Comparison of ENCODE assay signal across 17 mouse cellular contexts in the genomic region with DNA sequence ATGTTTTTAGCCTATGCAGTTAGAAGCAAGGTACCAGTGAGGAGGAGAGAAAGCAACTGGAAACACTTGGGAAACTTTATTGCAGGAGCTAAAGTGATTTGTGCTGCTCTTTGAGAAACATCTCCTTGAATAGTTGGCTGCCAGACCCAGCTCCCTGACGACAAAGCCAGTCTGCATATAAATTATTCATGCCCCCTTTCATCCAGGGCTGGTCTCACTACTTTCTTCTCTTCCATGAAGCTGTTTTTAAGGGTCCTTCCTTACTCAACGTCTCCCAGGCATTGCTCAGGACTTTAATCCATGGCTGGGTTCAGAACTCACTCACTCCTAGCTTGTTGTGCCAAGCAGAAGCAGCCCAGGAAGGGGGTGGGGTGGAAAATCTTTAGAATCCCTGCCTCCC. TPM values are rescaled to one million over a fixed set of nuclear protein-coding genes. Genes with fewer than 3 reads are reported as not detected.
DNase-seq lines count a peak whose midpoint lies in the region; ATAC-seq lines count a peak whose summit lies in the region.
"Had no signal": no experiment of that assay in that cellular context is flagged by ENCODE, and none has a peak within 500 bp of the region (broad histone marks: within the 10 kb centered on the region; RNA-seq: fewer than 3 reads in every experiment).

No protein-coding gene starts in this region.

- H3K9ac ChIP-seq in kidney, embryonic 15.5 days, result no peak overlapping the region
- H3K9ac ChIP-seq in forebrain, embryonic 16.5 days (replicated peaks; ENCODE audit: low read depth, low read length), result no peak overlapping the region
- no peak overlapping the region for H3K9ac ChIP-seq in neural tube, embryonic 13.5 days
- no peak overlapping the region for H3K9ac ChIP-seq in intestine, embryonic 16.5 days (ENCODE audit: low read depth, low read length)
- H3K9ac ChIP-seq: heart, embryonic 15.5 days; lung, embryonic 14.5 days had no signal

- H3K4me3 ChIP-seq in kidney, embryonic 15.5 days (replicated peaks), result no peak overlapping the region
- H3K4me3 ChIP-seq in forebrain, embryonic 16.5 days (replicated peaks; ENCODE audit: low read length), result no peak overlapping the region
- H3K4me3 ChIP-seq in midbrain, embryonic 10.5 days, result no peak overlapping the region
- H3K4me3 ChIP-seq in neural tube, embryonic 13.5 days, result no peak overlapping the region
- H3K4me3 ChIP-seq in intestine, embryonic 16.5 days (ENCODE audit: low read length), result no peak overlapping the region
- H3K4me3 ChIP-seq: heart, embryonic 15.5 days; myocyte had no signal

- ATAC-seq in kidney, embryonic 15.5 days (replicated peaks; ENCODE audit: low FRiP score), result no peak
- peak; percentile 79 for ATAC-seq in forebrain, embryonic 16.5 days
- ATAC-seq in neural tube, embryonic 13.5 days (ENCODE audit: low read depth), result peak; percentile 81
- ATAC-seq in megakaryocyte progenitor cell, adult 5-6 weeks (replicated peaks; ENCODE audit: poor library complexity), result no peak
- ATAC-seq in intestine, embryonic 16.5 days, result no peak
- ATAC-seq: Patski had no signal

- no peaks in the 10 kb centered on the region for H3K36me3 ChIP-seq in kidney, embryonic 15.5 days
- no peaks in the 10 kb centered on the region for H3K36me3 ChIP-seq in forebrain, embryonic 16.5 days (ENCODE audit: control insufficient read depth, insufficient read depth)
- H3K36me3 ChIP-seq in midbrain, embryonic 10.5 days, result no peaks in the 10 kb centered on the region
- no peaks in the 10 kb centered on the region for H3K36me3 ChIP-seq in neural tube, embryonic 13.5 days
- H3K36me3 ChIP-seq in intestine, embryonic 16.5 days (ENCODE audit: control insufficient read depth, insufficient read depth, low read length), result no peaks in the 10 kb centered on the region
- H3K36me3 ChIP-seq: heart, embryonic 15.5 days had no signal

- no peak overlapping the region for H3K4me2 ChIP-seq in kidney, embryonic 15.5 days
- H3K4me2 ChIP-seq in forebrain, embryonic 16.5 days (ENCODE audit: low read length), result no peak overlapping the region
- no peak overlapping the region for H3K4me2 ChIP-seq in neural tube, embryonic 13.5 days
- H3K4me2 ChIP-seq in intestine, embryonic 16.5 days (ENCODE audit: low read depth, low read length), result no peak overlapping the region
- H3K4me2 ChIP-seq: heart, embryonic 15.5 days; liver, embryonic 11.5 days; lung, embryonic 14.5 days had no signal

- no peaks in the 10 kb centered on the region for H3K4me1 ChIP-seq in kidney, embryonic 15.5 days
- peaks cover 10% of the 10 kb centered on the region; the same call in 1 of the 2 replicates for H3K4me1 ChIP-seq in forebrain, embryonic 16.5 days (replicated peaks; ENCODE audit: control insufficient read depth, insufficient read depth, low read length)
- peaks cover 17% of the 10 kb centered on the region for H3K4me1 ChIP-seq in midbrain, embryonic 10.5 days
- peaks cover 11% of the 10 kb centered on the region for H3K4me1 ChIP-seq in neural tube, embryonic 13.5 days (replicated peaks)
- no peaks in the 10 kb centered on the region for H3K4me1 ChIP-seq in intestine, embryonic 16.5 days (ENCODE audit: control insufficient read depth, insufficient read depth, low read length)
- H3K4me1 ChIP-seq: heart, embryonic 15.5 days had no signal

- WGBS in kidney, embryonic 15.5 days, result 1% methylated on average over 2 of the region's 2 CpGs
- WGBS in forebrain, embryonic 16.5 days, result 2% methylated on average over 2 of the region's 2 CpGs
- WGBS in midbrain, embryonic 10.5 days, result 11% methylated on average over 2 of the region's 2 CpGs
- 2% methylated on average over 2 of the region's 2 CpGs for WGBS in neural tube, embryonic 13.5 days
- WGBS in intestine, embryonic 16.5 days, result 11% methylated on average over 2 of the region's 2 CpGs

- H3K27ac ChIP-seq in kidney, embryonic 15.5 days, result 0 out of 2 replicates have a peak overlapping the region, but pooled peaks have one; percentile 4
- H3K27ac ChIP-seq in forebrain, embryonic 16.5 days (ENCODE audit: low read length), result peak overlapping the region; percentile 60; the same call in 1 of the 2 replicates
- peak overlapping the region; percentile 81 for H3K27ac ChIP-seq in midbrain, embryonic 10.5 days (replicated peaks)
- H3K27ac ChIP-seq in neural tube, embryonic 13.5 days (replicated peaks), result peak overlapping the region; percentile 62
- H3K27ac ChIP-seq in intestine, embryonic 16.5 days (ENCODE audit: low read length), result no peak overlapping the region
- H3K27ac ChIP-seq: heart, embryonic 15.5 days; macrophage had no signal

- DNase-seq in kidney, adult 9 months, result no peak
- DNase-seq in midbrain, embryonic 10.5 days (ENCODE audit: low spot score), result peak; percentile 34
- DNase-seq in thymus, adult 18-20 months, result no peak
- DNase-seq: B cell, adult 2 months; cerebellum, postnatal 14 days; lung, embryonic 14.5 days; thymus, adult 2 months had no signal

- no peaks in the 10 kb centered on the region for H3K27me3 ChIP-seq in kidney, embryonic 15.5 days
- no peaks in the 10 kb centered on the region for H3K27me3 ChIP-seq in forebrain, embryonic 16.5 days (replicated peaks; ENCODE audit: control insufficient read depth, insufficient read depth, low read length)
- H3K27me3 ChIP-seq in midbrain, embryonic 10.5 days (ENCODE audit: low read depth, poor library complexity, severe bottlenecking), result no peaks in the 10 kb centered on the region
- no peaks in the 10 kb centered on the region for H3K27me3 ChIP-seq in neural tube, embryonic 13.5 days
- no peaks in the 10 kb centered on the region for H3K27me3 ChIP-seq in intestine, embryonic 16.5 days (replicated peaks; ENCODE audit: control insufficient read depth, insufficient read depth, low read length)
- H3K27me3 ChIP-seq: heart, embryonic 15.5 days had no signal

- H3K9me3 ChIP-seq in kidney, embryonic 15.5 days (replicated peaks), result no peaks in the 10 kb centered on the region
- no peaks in the 10 kb centered on the region for H3K9me3 ChIP-seq in forebrain, embryonic 16.5 days (ENCODE audit: control insufficient read depth, low read length)
- no peaks in the 10 kb centered on the region for H3K9me3 ChIP-seq in midbrain, embryonic 10.5 days (replicated peaks)
- no peaks in the 10 kb centered on the region for H3K9me3 ChIP-seq in neural tube, embryonic 13.5 days
- H3K9me3 ChIP-seq in intestine, embryonic 16.5 days (ENCODE audit: control insufficient read depth, low read length), result no peaks in the 10 kb centered on the region
- H3K9me3 ChIP-seq: heart, embryonic 15.5 days had no signal

RNA-seq across cellular contexts. Expression of gene Gm45716, which starts 32.0 kb away (rescaled TPM):
- 8.1 and 9.8 TPM in 2 replicates for polyA plus RNA-seq in kidney, embryonic 15.5 days (2015; fragmentation: Nextera tagmentation; extraction: Ambion mirVana)
- polyA plus RNA-seq in forebrain, embryonic 16.5 days (2015; fragmentation: Nextera tagmentation; extraction: Ambion mirVana), result 17.5 and 18.0 TPM in 2 replicates
- 15.4 TPM in 2 replicates for polyA plus RNA-seq in midbrain, embryonic 10.5 days (2016; fragmentation: Nextera tagmentation; extraction: Ambion mirVana)
- 25.0 and 28.8 TPM in 2 replicates for polyA plus RNA-seq in neural tube, embryonic 13.5 days (2015; fragmentation: Nextera tagmentation; extraction: Ambion mirVana)
- 4.5 and 5.7 TPM in 2 replicates for total RNA-seq in megakaryocyte progenitor cell, adult 5-6 weeks (2015)
- 7.0 and 12.2 TPM in 2 replicates for total RNA-seq in megakaryocyte progenitor cell, adult 5-6 weeks (2017)
- polyA plus RNA-seq in intestine, embryonic 16.5 days (2015; fragmentation: Nextera tagmentation; extraction: Ambion mirVana), result 9.4 and 9.7 TPM in 2 replicates

Comparison
In these comparisons a context has a peak if more than half of its experiments do, and no peak if none do; other contexts are left out.
1. ATAC-seq: peak in forebrain, embryonic 16.5 days (single experiment) and neural tube, embryonic 13.5 days (single experiment); none in kidney, embryonic 15.5 days (single experiment), megakaryocyte progenitor cell, adult 5-6 weeks (single experiment) and intestine, embryonic 16.5 days (single experiment).